Mouse (Mus musculus) midbrain, embryonic 11.5 days (tissue): ENCODE measurements around the gene Rab20. TPM values are rescaled to one million over a fixed set of nuclear protein-coding genes. Genes with fewer than 3 reads are reported as not detected.
"Not testable (repeated sequence)": the region's sequence is repeated elsewhere in the genome, so short reads cannot be mapped to it uniquely, and the experiment has no call there.

ENCODE experiments used
- ATAC-seq: fragments of 200-750 bp; cut with Nextera tagmentation; 2 replicates; pipeline ENCODE4 v1.8.0; 2017; ENCODE audit warnings: moderate TSS enrichment, moderate library complexity; ENCODE audit not compliant: low FRiP score
- DNase-seq: peaks from one replicate; pipeline ENCODE4 v3.0.0; 2015; ENCODE audit warnings: low spot score; ENCODE audit errors: missing footprints
- H3K27ac ChIP-seq: fragments of 300-500 bp; sonication (generic); 2 replicates; pipeline ENCODE4 v1.5.1; 2014; ENCODE audit warnings: low read depth, low read length
- H3K27me3 ChIP-seq: fragments of 300-500 bp; sonication (generic); 2 replicates; pipeline ENCODE4 v1.6.1; 2014; ENCODE audit warnings: mild to moderate bottlenecking, low read length, moderate library complexity, mixed read lengths; ENCODE audit not compliant: control insufficient read depth, insufficient read depth
- H3K36me3 ChIP-seq: fragments of 300-500 bp; sonication (generic); 2 replicates; pipeline ENCODE4 v1.6.1; 2014; ENCODE audit warnings: mild to moderate bottlenecking, low read length, moderate library complexity, mixed read lengths; ENCODE audit not compliant: control insufficient read depth, insufficient read depth
- H3K4me1 ChIP-seq: fragments of 300-500 bp; sonication (generic); 2 replicates; pipeline ENCODE4 v1.6.1; 2014; ENCODE audit warnings: low read length; ENCODE audit not compliant: control insufficient read depth, insufficient read depth
- H3K4me2 ChIP-seq: fragments of 300-500 bp; sonication (generic); 2 replicates; pipeline ENCODE4 v1.6.1; 2014; ENCODE audit warnings: mild to moderate bottlenecking, moderate library complexity
- H3K4me3 ChIP-seq: fragments of 300-500 bp; sonication (generic); 2 replicates; pipeline ENCODE4 v1.5.1; 2014; ENCODE audit warnings: low read depth, low read length
- H3K9ac ChIP-seq: fragments of 300-500 bp; sonication (generic); 2 replicates; pipeline ENCODE4 v1.6.1; 2014; ENCODE audit warnings: low read length
- H3K9me3 ChIP-seq: fragments of 300-500 bp; sonication (generic); 2 replicates; pipeline ENCODE4 v1.6.1; 2016; ENCODE audit warnings: low read length; ENCODE audit not compliant: control insufficient read depth
- WGBS: fragments of 180-500 bp; shearing (Covaris S2); extraction: QIAGEN DNeasy Blood & Tissue Kit; methylation state at CpG from one replicate; pipeline ENCODE4 v1.1.7; 2014; 5-methylcytosine and 5-hydroxymethylcytosine counted together
- polyA plus RNA-seq: library from polyadenylated mRNA; unstranded; fragments of >200 nt; fragmentation: Nextera tagmentation; extraction: Ambion mirVana; gene quantifications from 2 replicates; pipeline ENCODE4 v1.2.1, GENCODE M21; 2014

The Rab20 gene
- polyA plus RNA-seq, 1 experiment from 2014 or later: 0.63 TPM

DNA sequence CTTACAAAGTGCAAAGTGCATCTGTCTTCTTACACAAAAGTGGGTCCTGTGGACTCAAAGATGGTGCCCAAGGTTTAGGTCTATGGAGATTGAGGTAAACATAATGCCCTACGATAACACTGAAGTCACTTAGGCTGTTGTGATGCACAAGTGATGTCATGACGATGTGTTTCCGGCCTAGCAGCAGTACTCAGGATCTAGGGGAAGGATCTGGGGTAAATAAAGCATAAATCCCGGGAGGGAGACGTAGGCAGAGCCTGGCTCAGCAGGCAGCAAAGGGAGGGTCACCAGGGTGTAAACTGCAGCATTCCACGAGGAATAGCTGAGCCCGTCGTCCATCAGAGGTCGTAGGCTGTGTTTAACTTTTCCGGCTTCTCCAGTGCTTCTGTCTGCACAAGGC, 30.4 kb upstream of the Rab20 start:
- Histone ChIP-seq H3K27ac (no peak overlapping the region), H3K9me3 (no peaks in the 10 kb centered on the region), H3K4me3 (no peak overlapping the region), H3K27me3 (no peaks in the 10 kb centered on the region), H3K9ac (no peak overlapping the region), H3K36me3 (peaks cover 59% of the 10 kb centered on the region), H3K4me2 (no peak overlapping the region), H3K4me1 (no peaks in the 10 kb centered on the region)
- peak; percentile 72 for DNase-seq
- 90% methylated on average over 10 of the region's 10 CpGs for WGBS
- no peak for ATAC-seq

DNA sequence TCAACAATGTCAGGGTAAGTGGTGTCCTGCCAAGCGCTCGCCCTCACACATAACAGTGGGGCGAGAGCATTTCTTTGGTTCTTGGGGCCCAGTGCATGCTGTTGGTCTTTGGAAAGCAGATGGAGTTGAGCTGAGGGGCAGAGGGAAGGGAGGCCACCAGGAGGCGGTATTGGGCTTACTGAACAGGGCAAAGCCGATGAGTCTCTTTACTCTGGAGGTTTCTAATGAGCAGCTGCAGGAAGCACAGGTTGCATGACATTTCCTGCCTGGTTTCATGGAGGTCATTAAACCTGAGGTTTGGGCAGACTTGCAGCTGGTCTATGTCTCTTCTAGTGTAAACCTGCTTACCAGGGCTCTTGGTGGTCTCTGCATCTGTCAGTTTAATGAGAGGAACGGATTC, 28.3 kb upstream of the Rab20 start:
- no peak overlapping the region for H3K4me2 ChIP-seq
- H3K36me3 ChIP-seq: peaks cover 53% of the 10 kb centered on the region
- no peaks in the 10 kb centered on the region for H3K9me3 ChIP-seq
- DNase-seq (peak; percentile 91), ATAC-seq (no peak)
- WGBS: 74% methylated on average over 6 of the region's 6 CpGs
- H3K9ac ChIP-seq: no peak overlapping the region
- H3K4me1 ChIP-seq: no peaks in the 10 kb centered on the region
- no peaks in the 10 kb centered on the region for H3K27me3 ChIP-seq
- no peak overlapping the region for H3K27ac ChIP-seq
- H3K4me3 ChIP-seq: no peak overlapping the region

- DNase-seq: peak; percentile 73
- no peaks in the 10 kb centered on the region for H3K27me3 ChIP-seq
- no peak overlapping the region for H3K9ac ChIP-seq
- WGBS: 83% methylated on average over 14 of the region's 14 CpGs
- peaks cover 46% of the 10 kb centered on the region for H3K36me3 ChIP-seq
- H3K4me3 ChIP-seq: no peak overlapping the region
- H3K9me3 ChIP-seq: no peaks in the 10 kb centered on the region
- no peaks in the 10 kb centered on the region for H3K4me1 ChIP-seq
- no peak overlapping the region for H3K27ac ChIP-seq
- no peak for ATAC-seq
- no peak overlapping the region for H3K4me2 ChIP-seq
Observed at GRCm38 (mm10) chr8:11506074-11506473, 27.6 kb upstream of the Rab20 start.

DNA sequence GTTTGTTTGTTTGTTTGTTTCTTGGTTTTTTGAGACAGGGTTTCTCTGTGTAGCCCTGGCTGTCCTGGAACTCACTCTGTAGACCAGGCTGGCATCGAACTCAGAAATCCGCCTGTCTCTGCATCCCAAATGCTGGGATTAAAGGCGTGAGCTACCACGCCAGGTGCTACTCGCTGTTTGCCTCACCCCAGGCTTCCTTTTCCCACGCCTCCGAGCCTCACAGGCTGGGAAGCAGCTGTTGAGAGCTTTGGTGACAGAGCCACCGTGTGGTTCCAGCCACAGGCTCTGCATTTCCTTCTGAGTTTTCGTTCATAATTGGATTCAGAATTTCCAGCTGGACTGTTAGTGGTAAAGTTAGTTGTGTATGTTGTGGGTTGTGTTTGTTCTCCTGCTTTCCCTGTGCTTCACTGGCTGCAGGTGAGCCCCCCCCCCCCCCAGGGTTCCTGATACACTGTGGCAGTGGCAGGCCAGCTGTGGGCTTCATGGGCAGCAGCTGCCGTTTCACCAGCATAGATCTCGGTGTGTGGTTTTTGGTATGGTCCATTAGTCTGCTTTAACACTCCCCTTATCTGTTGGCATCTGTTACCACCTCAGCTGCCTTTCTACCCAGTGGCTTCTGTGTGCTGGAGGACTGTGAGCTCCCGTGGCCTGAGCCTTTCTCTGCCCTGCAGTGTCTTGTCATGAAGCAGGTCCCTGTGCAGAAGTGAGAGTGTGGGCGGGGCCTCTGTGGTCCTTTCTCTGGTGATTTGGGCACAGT, 25.1 kb upstream of the Rab20 start:
- peaks cover 30% of the 10 kb centered on the region for H3K36me3 ChIP-seq
- no peak overlapping the region for H3K4me2 ChIP-seq
- no peak overlapping the region for H3K4me3 ChIP-seq
- DNase-seq: no peak
- no peak overlapping the region for H3K27ac ChIP-seq
- WGBS: 89% methylated on average over 13 of the region's 13 CpGs
- no peaks in the 10 kb centered on the region for H3K27me3 ChIP-seq
- no peaks in the 10 kb centered on the region for H3K9me3 ChIP-seq
- H3K9ac ChIP-seq: no peak overlapping the region
- ATAC-seq: no peak
- H3K4me1 ChIP-seq: no peaks in the 10 kb centered on the region

GRCm38 (mm10) chr8:11498786-11499485, 20.4 kb upstream of the Rab20 start:
- Histone ChIP-seq H3K4me3 (no peak overlapping the region), H3K27ac (no peak overlapping the region), H3K4me1 (peaks cover 7% of the 10 kb centered on the region; the same call in 1 of the 2 replicates), H3K27me3 (no peaks in the 10 kb centered on the region; the same call in 1 of the 2 replicates), H3K9me3 (no peaks in the 10 kb centered on the region), H3K9ac (no peak overlapping the region), H3K4me2 (no peak overlapping the region), H3K36me3 (peaks cover 7% of the 10 kb centered on the region)
- DNase-seq (peak; percentile 45), ATAC-seq (no peak)
- 92% methylated on average over 4 of the region's 4 CpGs for WGBS

DNA sequence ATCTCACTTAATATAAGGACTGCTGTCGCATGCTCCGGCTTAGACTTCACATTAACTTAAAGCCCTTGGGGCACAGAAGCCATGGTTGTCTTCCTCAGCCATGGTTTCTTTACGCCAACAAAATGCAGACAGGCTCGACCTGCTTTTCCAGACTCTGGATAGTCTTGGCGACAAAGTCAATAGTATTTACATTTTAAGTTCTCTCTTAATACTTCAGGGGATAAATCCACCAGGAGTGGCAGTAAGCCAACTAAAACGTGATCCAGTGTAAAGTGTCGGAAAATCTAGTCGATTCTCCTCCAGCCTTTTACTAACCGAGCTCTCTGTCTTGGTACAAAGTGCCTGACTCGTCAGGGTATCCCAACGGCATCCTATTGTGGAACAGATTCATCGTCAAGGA, 19.8 kb upstream of the Rab20 start:
- no peak for ATAC-seq
- H3K9ac ChIP-seq: peak overlapping the region; percentile 78; the same call in 1 of the 2 replicates
- DNase-seq: peak; percentile 66
- H3K4me2 ChIP-seq: peak overlapping the region; percentile 52
- peaks cover 3% of the 10 kb centered on the region for H3K36me3 ChIP-seq
- no peaks in the 10 kb centered on the region; the same call in 1 of the 2 replicates for H3K27me3 ChIP-seq
- 80% methylated on average over 12 of the region's 12 CpGs for WGBS
- H3K4me3 ChIP-seq: peak overlapping the region; percentile 75
- no peak overlapping the region for H3K27ac ChIP-seq
- no peaks in the 10 kb centered on the region for H3K9me3 ChIP-seq
- peaks cover 7% of the 10 kb centered on the region; the same call in 1 of the 2 replicates for H3K4me1 ChIP-seq

- ATAC-seq: peak; percentile 98
- H3K9me3 ChIP-seq: no peaks in the 10 kb centered on the region
- no peak within 1 kb of the TSS for H3K27ac ChIP-seq
- peak within 1 kb of the TSS; percentile 75 for H3K4me3 ChIP-seq
- peak within 1 kb of the TSS; percentile 78 for H3K9ac ChIP-seq
- H3K4me2 ChIP-seq: peak within 1 kb of the TSS; percentile 52
- peaks cover 7% of the 10 kb centered on the region; the same call in 1 of the 2 replicates for H3K4me1 ChIP-seq
- peak; percentile 97 for DNase-seq
- 4% methylated on average over 73 of the region's 73 CpGs for WGBS
- no peaks in the 10 kb centered on the region; the same call in none of the 2 replicates for H3K36me3 ChIP-seq
- H3K27me3 ChIP-seq: no peaks in the 10 kb centered on the region; the same call in 1 of the 2 replicates
Observed at GRCm38 (mm10) chr8:11497017-11497990, 18.8 kb upstream of the Rab20 start, which contains the start of gene Naxd. Gene Naxd, plus strand, starts transcription at chr8:11497506.

DNA sequence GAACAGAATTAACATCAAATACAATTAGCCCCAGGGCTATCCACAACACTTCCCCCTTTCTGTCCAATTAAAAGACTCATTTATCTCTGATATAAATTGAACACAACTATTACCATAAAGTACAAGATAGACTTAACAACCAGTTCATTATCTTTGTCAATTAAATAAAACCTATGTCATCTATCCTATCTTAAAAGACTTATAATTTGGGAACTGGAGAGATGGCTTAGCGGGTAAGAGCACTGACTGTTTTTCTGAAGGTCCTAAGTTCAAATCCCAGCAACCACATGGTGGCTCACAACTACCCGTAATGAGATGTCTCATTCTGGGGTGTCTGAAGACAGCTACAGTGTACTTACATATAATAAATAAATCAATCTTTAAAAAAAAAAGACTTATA, 13.8 kb upstream of the Rab20 start:
- DNase-seq, H3K4me1 ChIP-seq, H3K4me2 ChIP-seq, H3K4me3 ChIP-seq, H3K9me3 ChIP-seq, H3K27ac ChIP-seq, H3K36me3 ChIP-seq, ATAC-seq, H3K27me3 ChIP-seq, H3K9ac ChIP-seq: not testable (repeated sequence)
- 81% methylated on average over 2 of the region's 2 CpGs for WGBS
